Mouse (Mus musculus) lung, embryonic 16.5 days (tissue): ENCODE results near the gene Mrpl43. TPM values are rescaled to one million over a fixed set of nuclear protein-coding genes. Genes with fewer than 3 reads are reported as not detected.
A peak's percentile ranks its signal among the peaks of the same experiment; 100 is the strongest.

Experiments
- ATAC-seq: fragments of 200-750 bp; cut with Nextera tagmentation; 2 replicates; pipeline ENCODE4 v1.8.0; 2017; ENCODE audit warnings: low read depth, mild to moderate bottlenecking, moderate library complexity
- H3K27ac ChIP-seq: fragments of 300-500 bp; sonication (generic); 2 replicates; pipeline ENCODE4 v1.5.1; 2014; ENCODE audit warnings: mild to moderate bottlenecking, control low read depth, low read length
- H3K27me3 ChIP-seq: fragments of 300-500 bp; sonication (generic); 2 replicates; pipeline ENCODE4 v1.6.1; 2014; ENCODE audit warnings: low read depth, low read length, mixed read lengths; ENCODE audit not compliant: control insufficient read depth, insufficient read depth
- H3K36me3 ChIP-seq: fragments of 300-500 bp; sonication (generic); 2 replicates; pipeline ENCODE4 v1.6.1; 2014; ENCODE audit warnings: low read length; ENCODE audit not compliant: control insufficient read depth, insufficient read depth
- H3K4me1 ChIP-seq: fragments of 300-500 bp; sonication (generic); replicated peaks from 2 replicates; pipeline ENCODE4 v1.6.1; 2014; ENCODE audit warnings: low read length, mixed read lengths; ENCODE audit not compliant: control insufficient read depth, insufficient read depth
- H3K4me2 ChIP-seq: fragments of 300-500 bp; sonication (generic); 2 replicates; pipeline ENCODE4 v1.6.1; 2014; ENCODE audit warnings: low read depth, low read length, control low read depth
- H3K4me3 ChIP-seq: fragments of 300-500 bp; sonication (generic); 2 replicates; pipeline ENCODE4 v1.5.1; 2014; ENCODE audit warnings: mild to moderate bottlenecking, low read length, control low read depth
- H3K9ac ChIP-seq: fragments of 300-500 bp; sonication (generic); 2 replicates; pipeline ENCODE4 v1.6.1; 2014; ENCODE audit warnings: low read length, control low read depth
- H3K9me3 ChIP-seq: fragments of 300-500 bp; sonication (generic); 2 replicates; pipeline ENCODE4 v1.6.1; 2016; ENCODE audit warnings: low read length; ENCODE audit not compliant: control insufficient read depth
- WGBS: fragments of 180-500 bp; shearing (Covaris S2); extraction: QIAGEN DNeasy Blood & Tissue Kit; methylation state at CpG from one replicate; pipeline ENCODE4 v1.1.7; 2014; 5-methylcytosine and 5-hydroxymethylcytosine counted together
- polyA plus RNA-seq: library from polyadenylated mRNA; unstranded; fragments of >200 nt; fragmentation: Nextera tagmentation; extraction: Ambion mirVana; gene quantifications from 2 replicates; pipeline ENCODE4 v1.2.1, GENCODE M21; 2015

Mrpl43 gene
- 65.2 and 67.2 TPM in 2 replicates for polyA plus RNA-seq

- Histone ChIP-seq H3K9ac (peak within 1 kb of the TSS; percentile 89), H3K9me3 (no peaks in the 10 kb centered on the region), H3K4me2 (peak within 1 kb of the TSS; percentile 94), H3K4me3 (peak within 1 kb of the TSS; percentile 98), H3K27ac (peak within 1 kb of the TSS; percentile 87), H3K27me3 (no peaks in the 10 kb centered on the region), H3K4me1 (peaks cover 19% of the 10 kb centered on the region), H3K36me3 (peaks cover 21% of the 10 kb centered on the region)
- peak; percentile 93 for ATAC-seq
- under 1% methylated on average over 81 of the region's 82 CpGs for WGBS
Observed at GRCm38 (mm10) chr19:45005957-45006712, at the start of gene Mrpl43. Mrpl43 (minus strand) TSS chr19:45006442.

- H3K27ac ChIP-seq = no peak overlapping the region
- H3K4me1 ChIP-seq = peaks cover 18% of the 10 kb centered on the region
- H3K9ac ChIP-seq = no peak overlapping the region
- no peak overlapping the region for H3K4me3 ChIP-seq
- H3K4me2 ChIP-seq = no peak overlapping the region
- H3K9me3 ChIP-seq = no peaks in the 10 kb centered on the region
- peaks cover 10% of the 10 kb centered on the region for H3K36me3 ChIP-seq
- no peaks in the 10 kb centered on the region for H3K27me3 ChIP-seq
- no peak for ATAC-seq
- 74% methylated on average over 6 of the region's 6 CpGs for WGBS
Observed at GRCm38 (mm10) chr19:45054892-45055690, 48.8 kb upstream of the Mrpl43 start.

GRCm38 (mm10) chr19:45053451-45053850 is 47.2 kb upstream of the Mrpl43 start:
- H3K36me3 ChIP-seq = peaks cover 10% of the 10 kb centered on the region
- no peaks in the 10 kb centered on the region for H3K9me3 ChIP-seq
- no peak for ATAC-seq
- H3K9ac ChIP-seq = no peak overlapping the region
- no peaks in the 10 kb centered on the region for H3K27me3 ChIP-seq
- H3K4me1 ChIP-seq = peaks cover 19% of the 10 kb centered on the region
- WGBS = 79% methylated on average over 8 of the region's 8 CpGs
- no peak overlapping the region for H3K4me2 ChIP-seq
- no peak overlapping the region for H3K27ac ChIP-seq
- no peak overlapping the region for H3K4me3 ChIP-seq

GRCm38 (mm10) chr19:45049523-45049922 is 43.3 kb upstream of the Mrpl43 start:
- H3K27ac ChIP-seq = no peak overlapping the region
- no peak overlapping the region for H3K9ac ChIP-seq
- H3K4me1 ChIP-seq = peaks cover 20% of the 10 kb centered on the region
- no peak overlapping the region for H3K4me2 ChIP-seq
- H3K9me3 ChIP-seq = no peaks in the 10 kb centered on the region
- H3K27me3 ChIP-seq = peaks cover 13% of the 10 kb centered on the region; the same call in 1 of the 2 replicates
- peaks cover 8% of the 10 kb centered on the region; the same call in 1 of the 2 replicates for H3K36me3 ChIP-seq
- H3K4me3 ChIP-seq = no peak overlapping the region
- ATAC-seq = no peak
- WGBS = 60% methylated on average over 9 of the region's 9 CpGs

- 75% methylated on average over 12 of the region's 12 CpGs for WGBS
- peaks cover 20% of the 10 kb centered on the region for H3K4me1 ChIP-seq
- no peak for ATAC-seq
- peaks cover 8% of the 10 kb centered on the region; the same call in 1 of the 2 replicates for H3K36me3 ChIP-seq
- peak overlapping the region; percentile 58 for H3K4me3 ChIP-seq
- H3K9ac ChIP-seq = peak overlapping the region; percentile 69
- peak overlapping the region; percentile 94 for H3K27ac ChIP-seq
- H3K4me2 ChIP-seq = peak overlapping the region; percentile 79
- H3K27me3 ChIP-seq = peaks cover 17% of the 10 kb centered on the region
- H3K9me3 ChIP-seq = no peaks in the 10 kb centered on the region
Observed at GRCm38 (mm10) chr19:45048644-45049365, 42.6 kb upstream of the Mrpl43 start.

- peak; percentile 71 for ATAC-seq
- Histone ChIP-seq H3K4me2 (peak overlapping the region; percentile 79), H3K36me3 (peaks cover 6% of the 10 kb centered on the region; the same call in 1 of the 2 replicates), H3K4me3 (peak overlapping the region; percentile 58), H3K9ac (peak overlapping the region; percentile 69), H3K4me1 (peaks cover 20% of the 10 kb centered on the region), H3K27ac (peak overlapping the region; percentile 94), H3K27me3 (peaks cover 17% of the 10 kb centered on the region), H3K9me3 (no peaks in the 10 kb centered on the region)
- 11% methylated on average over 11 of the region's 11 CpGs for WGBS
Observed at GRCm38 (mm10) chr19:45047935-45048643, 41.8 kb upstream of the Mrpl43 start.

- Histone ChIP-seq H3K36me3 (peaks cover 2% of the 10 kb centered on the region; the same call in 1 of the 2 replicates), H3K27ac (peak within 1 kb of the TSS; percentile 94), H3K9me3 (no peaks in the 10 kb centered on the region), H3K27me3 (peaks cover 17% of the 10 kb centered on the region), H3K4me2 (peak within 1 kb of the TSS; percentile 79), H3K9ac (peak within 1 kb of the TSS; percentile 69), H3K4me1 (peaks cover 20% of the 10 kb centered on the region), H3K4me3 (peak within 1 kb of the TSS; percentile 58)
- WGBS = 0% methylated on average over 26 of the region's 26 CpGs
- peak; percentile 84 for ATAC-seq
Observed at GRCm38 (mm10) chr19:45047417-45047934, 41.2 kb upstream of the Mrpl43 start, which contains the start of gene Sfxn3. Sfxn3 (plus strand) TSS chr19:45047503.

GRCm38 (mm10) chr19:45046523-45047321 is 40.5 kb upstream of the Mrpl43 start:
- peak overlapping the region; percentile 69 for H3K9ac ChIP-seq
- H3K36me3 ChIP-seq = no peaks in the 10 kb centered on the region
- H3K4me2 ChIP-seq = peak overlapping the region; percentile 79
- H3K4me3 ChIP-seq = peak overlapping the region; percentile 58
- WGBS = under 1% methylated on average over 34 of the region's 34 CpGs
- H3K27me3 ChIP-seq = peaks cover 17% of the 10 kb centered on the region
- peaks cover 20% of the 10 kb centered on the region for H3K4me1 ChIP-seq
- H3K27ac ChIP-seq = peak overlapping the region; percentile 94
- H3K9me3 ChIP-seq = no peaks in the 10 kb centered on the region
- ATAC-seq = peak; percentile 52
